Mouse (Mus musculus) inflammation-experienced regulatory T-cells, adult 6 months (primary cell): Measurements from ENCODE around the gene Trir. TPM values are rescaled to one million over a fixed set of nuclear protein-coding genes. Genes with fewer than 3 reads are reported as not detected.

ENCODE experiments used
- ATAC-seq: one replicate; pipeline ENCODE4 v1.8.0; 2017
- polyA plus RNA-seq, 3 experiments: library from polyadenylated mRNA; unstranded; fragments of 100-300 nt; shearing (Covaris generic); gene quantifications; one replicate each; pipeline ENCODE4 v1.2.1; 2017

Trir gene
- polyA plus RNA-seq, result 10 to 100 TPM; 17.8 to 31.0 (median 24.1) TPM

DNA sequence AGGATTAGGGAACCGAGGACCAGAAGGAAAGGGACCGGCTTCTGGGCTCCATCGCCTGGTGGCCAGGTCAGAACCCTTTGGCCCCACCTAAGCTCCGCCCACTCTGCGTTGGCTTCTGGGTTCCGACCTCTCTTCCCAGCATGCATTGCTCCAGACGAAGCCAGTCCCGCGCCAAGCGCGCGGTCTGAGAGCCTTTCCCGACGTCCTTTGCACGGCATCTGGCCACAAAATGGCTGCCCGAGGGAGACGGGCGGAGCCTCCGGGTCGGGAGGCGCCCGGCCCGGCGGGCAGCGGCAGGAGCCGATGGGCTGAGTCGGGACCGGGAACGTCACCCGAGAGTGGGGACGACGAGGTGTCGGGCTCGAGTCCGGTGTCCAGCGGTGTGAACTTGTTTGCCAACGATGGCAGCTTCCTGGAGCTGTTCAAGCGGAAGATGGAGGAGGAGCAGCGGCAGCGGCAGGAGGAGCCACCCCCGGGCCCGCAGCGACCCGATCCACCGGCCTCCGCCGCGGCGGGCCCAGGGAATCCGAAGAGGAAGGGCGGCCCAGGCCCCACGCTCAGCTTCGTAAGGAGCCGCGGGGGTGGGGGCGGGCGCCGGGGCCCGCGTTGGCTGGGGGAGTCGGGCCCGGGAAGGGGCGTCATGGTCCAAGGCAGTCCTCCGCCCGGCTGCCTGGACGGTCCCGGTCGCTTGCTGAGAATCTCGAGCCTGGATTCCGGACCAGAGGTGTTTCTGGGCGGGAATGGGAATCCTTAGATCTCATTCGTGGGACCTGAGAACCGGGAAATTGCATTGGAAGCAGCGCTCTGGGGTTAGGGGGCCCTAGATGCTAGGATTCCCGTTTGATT lies at the start of gene Trir:
Gene Trir, plus strand, starts transcription at position 154 of the 846 bp plus-strand sequence.
- peak; percentile 57 for ATAC-seq

DNA sequence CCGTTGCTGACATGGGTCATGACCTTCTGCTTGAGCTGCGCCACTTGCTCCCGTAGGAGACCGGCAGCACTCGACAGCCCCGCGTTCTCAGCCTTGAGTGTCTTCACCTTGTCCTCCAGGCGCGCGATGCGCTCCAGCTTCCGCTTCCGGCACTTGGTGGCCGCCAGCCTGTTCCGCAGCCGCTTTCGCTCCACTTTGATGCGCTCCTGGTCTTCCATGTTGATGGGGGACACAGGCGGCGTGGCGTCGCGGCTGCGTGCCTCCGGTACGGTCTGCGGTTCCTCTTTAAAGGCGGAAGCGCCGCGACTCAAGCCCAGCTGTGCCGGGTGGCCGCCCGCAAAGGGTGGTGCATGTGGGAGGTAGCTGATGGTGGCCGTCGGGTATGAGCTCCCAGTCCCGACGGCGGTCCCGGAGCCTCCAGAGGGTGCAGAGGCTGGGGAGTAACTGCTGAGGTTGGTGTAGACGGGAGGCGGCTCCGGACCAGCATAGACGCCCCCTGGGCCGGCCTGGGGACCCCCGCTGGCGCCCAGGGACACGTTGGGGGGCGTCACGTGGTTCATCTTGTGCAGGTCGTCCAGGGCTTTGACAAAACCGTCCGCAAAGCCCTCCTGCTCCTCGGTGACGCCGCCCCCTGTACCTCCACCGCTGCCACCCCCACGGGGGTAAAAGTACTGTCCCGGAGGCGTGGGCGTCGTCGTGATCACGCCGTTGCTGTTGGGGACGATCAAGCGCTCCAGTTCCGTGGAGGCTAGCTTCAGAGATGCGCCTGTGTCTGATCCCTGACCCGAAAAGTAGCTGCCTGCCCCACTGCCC lies 49.0 kb upstream of the Trir start:
- peak; percentile 3 for ATAC-seq

DNA sequence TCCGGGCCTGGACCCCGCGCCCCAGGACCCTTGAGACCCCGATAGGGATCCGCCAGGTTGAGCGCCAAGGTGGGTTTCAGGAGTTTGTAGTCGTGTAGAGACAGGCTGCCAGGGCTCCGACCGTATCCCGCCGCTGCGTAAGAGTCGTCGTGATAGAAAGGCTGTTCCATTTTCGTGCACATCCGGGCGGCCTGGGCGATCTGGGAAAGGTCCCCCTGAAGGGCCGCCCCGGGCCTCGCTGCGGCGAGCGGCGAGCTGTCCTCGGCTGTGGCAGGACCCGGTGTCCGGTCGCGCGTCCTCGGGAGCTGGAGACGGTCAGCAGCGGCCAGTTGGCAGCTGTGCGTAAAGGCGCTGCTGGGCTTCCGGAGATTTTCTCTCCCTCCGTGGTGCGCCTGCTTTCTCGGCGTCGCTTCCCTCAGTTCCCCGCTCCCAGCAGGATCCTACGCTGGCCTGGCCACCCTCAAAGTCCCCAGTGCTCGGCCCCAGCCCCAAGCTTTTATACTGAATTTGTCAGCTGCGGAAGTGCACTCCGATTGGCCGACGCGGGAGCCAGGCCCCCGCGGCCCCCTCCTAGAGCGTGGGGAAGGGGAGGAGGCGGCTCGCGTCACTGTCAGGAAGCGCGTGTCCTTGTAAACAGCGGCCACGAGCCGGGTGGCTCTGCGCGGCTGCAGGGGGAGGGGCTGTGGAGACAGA lies 48.2 kb upstream of the Trir start, which contains the start of gene Junb:
Gene Junb, minus strand, starts transcription at position 471 of the 693 bp plus-strand sequence.
- peak; percentile 41 for ATAC-seq

DNA sequence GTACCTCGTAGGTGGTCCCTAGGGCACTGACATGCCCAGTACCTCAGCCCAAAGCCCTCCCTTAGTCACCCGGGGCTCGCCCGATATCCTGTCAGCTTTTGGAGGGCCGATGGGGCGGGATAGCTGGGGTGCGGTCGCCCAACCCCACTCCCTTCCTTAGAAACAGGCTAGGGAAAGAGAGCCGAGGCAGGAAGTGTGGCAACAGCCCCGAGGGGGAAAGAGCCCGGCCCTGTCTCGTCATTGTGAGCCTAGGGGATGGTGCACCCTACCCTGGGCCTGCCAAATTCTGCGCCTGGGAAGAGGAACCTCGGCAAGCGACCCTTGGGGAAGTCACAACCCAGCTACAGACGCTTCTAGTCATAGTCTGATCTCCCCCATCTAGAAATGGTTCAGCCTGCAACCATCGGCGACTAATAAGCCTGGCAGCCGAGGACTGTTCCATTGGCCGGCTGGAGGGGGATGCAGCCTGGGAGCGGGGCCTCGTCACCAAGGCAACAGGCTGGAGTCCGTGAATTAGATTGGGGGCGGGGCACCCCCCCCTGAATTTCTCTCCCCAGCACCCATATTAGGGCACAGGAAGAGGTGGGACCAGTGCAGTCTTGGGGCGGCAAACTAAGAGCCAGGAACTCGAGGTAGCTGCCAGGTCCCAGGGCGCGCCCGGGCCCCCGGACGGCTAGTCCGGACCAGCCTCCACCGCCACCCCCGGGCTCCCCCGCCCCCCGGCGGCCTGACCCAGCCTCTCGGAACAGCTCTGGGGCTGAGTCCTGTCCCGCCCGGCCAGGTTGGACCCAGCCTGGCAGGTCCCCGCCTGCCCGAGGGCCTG lies 46.8 kb upstream of the Trir start:
- peak; percentile 25 for ATAC-seq

DNA sequence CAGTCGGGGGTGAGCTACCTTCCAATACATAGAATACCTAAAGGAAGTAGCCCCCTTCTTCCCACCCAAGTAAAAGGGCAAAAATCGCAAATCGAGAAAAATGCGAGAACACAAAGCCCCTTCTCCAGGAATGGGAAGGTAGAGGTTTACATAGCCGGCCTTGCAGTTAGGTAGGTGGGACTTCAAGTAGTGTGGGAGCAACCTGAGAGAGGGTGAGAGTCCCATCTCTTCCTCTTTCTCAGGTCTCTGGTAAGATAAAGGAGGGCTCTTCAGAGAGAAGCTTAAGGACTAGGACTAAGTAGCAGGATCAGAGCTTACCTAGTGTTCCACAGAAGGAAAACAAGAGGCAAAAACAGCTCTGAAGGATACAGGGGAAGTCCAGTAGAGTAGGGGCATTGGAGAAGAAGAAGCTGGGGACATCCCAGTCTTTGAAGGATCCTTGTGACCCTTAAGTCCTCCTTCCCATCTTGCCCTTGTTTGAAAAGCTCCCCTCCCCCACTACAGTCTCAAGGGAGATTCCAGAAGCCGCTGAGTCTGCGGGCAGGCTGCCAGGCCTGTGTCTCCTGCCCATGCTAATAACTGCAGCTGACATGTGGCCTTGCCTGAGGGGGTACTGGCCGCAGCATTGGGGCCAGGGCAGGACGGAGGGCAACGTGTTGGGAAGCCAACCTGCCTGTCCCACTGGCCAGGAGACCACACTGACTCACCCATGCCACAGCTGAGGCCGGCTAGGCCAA lies 45.8 kb upstream of the Trir start:
- no peak for ATAC-seq

DNA sequence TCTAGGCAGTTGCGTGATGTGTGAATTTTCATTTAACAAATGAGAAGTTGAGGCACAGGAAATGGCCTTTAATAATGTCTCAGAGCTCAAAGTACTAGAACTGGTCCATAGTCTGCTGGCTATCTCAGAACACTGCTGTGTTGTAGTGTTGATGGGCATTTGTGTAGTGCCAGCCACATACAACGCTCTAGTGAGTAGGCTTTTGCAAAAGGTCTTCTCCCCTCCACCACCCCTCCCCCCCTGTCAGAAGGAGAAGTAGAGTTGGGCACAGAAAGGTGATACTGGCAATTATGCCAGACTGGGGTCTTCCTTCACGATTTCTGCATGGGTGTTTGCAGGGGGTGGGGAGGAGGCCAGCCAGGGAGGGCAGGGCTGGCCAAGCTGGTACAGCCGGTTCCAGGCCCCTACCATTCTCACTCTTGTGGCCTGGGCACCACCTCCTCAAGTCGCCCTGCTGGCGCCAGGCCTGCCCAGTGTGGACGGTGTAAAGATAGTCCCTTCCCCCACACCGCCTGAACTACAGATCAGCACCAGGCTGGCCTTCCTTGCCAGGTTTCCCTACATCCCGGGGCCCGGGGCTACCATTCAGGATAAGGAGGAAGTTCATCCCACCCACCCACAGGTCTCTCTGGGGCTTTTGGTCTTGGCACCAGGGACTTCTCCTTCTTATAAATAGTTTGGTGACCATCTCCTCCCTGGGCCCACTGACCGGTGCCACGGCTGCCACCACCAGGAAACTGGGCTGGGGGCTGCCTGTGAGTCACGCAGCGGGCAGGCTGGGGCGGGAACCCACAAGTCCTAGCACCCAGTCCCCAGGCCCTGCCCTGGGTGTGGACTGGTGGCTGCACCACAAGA lies 44.8 kb upstream of the Trir start:
- ATAC-seq, result no peak

DNA sequence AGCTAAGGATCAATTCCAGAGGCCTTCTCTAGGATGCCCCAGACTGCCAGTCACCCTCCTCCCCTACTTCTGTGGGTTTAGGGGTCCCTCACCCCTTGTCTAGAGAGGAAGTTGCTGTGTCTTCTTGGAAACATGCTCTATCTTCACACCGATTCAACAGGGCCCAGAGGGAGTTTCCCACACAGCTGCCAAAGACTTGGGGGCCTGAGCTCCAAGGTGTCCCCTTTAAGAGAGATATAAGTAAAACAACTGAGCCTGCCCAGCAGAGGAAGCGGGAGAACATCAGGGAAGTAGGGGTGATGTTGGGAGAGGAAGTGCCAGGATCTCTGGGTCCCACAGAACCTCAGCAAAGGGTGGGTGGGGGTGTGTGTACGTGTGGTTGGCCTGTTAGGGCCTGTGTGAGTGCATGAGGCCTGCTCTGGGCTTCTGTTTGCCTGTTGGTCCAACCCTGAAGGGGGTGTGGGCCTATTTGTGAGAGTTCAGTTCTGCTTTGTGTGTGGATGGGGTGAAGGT lies 44.1 kb upstream of the Trir start:
- ATAC-seq, result no peak

DNA sequence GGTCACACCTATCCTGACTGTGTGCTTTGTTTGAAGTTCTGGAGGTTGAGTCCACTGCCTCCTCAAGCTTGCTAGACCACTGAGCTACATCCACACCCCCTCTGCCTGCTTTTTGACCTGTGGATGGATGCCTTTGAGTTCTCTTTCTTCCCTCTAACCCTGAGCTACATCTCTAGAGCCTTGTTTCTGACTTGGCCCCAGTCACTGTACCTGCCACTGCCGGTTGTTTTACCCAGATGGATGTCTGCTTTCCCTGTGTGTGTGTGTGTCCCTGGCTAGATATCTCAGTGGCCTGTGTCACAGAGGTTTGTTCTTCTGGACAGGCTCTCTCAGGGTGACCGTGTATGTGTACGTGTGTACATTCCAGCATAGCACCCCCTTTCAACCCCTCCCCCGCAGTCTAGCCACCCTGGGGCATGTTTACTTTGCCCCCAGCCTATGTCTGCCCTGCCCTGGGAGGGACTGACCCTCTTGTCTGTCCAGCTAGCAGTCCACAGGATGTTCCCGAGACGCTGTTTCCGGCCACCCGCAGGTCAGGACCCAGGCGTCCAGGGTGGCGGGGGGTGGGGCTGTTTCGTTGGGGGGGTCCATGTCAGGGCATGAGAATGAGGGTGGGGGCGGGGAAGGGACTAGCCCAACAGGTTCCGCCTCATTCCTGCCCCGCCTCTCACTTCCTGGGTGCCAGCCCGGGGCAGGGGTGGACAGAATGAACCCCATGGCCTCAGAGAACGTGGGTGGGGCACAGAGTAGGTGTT lies 42.2 kb upstream of the Trir start:
- ATAC-seq, result no peak

DNA sequence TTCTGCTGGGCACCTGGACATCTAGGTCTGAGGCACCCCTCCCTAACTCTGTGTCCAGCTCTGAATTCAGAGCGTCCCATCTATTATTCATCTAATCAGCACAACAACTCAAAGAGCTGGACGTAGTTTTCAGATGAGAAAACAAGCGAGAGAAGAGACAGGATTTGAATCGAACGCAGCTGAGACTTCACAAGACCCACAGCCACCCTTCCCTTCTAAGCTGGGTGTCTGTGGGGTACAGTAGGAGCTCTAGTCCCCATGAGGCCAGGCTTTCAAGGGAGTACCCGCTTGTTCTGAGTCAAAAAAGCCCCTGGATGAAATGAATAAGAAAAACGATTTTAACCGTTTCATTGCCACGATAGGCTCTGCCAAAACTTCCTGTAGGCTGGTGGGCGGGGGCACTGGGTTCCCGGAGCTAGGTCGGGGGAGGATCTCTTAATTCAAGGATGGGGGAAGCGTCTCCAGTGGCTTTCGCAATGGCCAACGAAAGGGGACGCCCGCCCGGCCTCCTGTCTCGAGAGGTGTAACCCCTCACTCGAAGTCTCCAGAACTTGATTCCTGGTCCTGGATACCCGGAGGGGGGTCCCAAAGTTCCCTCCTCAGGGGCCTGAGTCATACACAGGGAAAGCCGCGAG lies 41.5 kb upstream of the Trir start:
- no peak for ATAC-seq

DNA sequence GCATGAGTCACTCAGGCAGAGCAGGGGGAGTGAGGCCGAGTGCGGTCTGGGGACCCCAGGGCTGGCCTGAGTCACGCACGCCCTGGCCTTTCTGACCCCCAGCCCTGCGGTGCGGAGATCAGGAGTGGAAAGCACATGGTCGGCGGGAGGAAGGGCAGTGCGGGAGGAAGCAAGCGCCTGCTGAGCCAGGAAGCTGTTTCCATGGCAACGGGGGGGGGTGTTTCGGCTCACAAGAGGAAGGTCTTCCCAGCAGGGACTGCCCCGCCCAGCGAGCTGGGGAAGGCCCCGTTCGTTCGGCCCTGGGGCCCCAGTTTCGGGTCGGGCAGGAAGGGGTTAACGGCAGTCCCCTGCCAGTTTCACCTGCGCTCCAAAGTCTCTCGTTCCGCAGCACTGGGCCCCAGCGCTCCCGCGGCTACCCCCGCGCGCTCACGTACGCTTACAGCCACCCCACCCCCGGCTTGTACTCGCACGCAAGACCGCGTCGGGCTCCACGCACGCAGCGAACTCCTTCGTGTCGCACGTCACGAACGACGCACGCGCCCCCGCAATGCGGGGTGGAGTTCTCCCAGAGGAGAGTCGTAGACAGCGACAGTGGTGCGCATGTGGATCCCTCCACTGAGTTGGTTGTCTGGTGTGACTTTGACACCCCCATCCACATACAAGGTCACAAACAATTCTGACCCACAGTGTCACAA lies 40.8 kb upstream of the Trir start:
- peak; percentile 73 for ATAC-seq

DNA sequence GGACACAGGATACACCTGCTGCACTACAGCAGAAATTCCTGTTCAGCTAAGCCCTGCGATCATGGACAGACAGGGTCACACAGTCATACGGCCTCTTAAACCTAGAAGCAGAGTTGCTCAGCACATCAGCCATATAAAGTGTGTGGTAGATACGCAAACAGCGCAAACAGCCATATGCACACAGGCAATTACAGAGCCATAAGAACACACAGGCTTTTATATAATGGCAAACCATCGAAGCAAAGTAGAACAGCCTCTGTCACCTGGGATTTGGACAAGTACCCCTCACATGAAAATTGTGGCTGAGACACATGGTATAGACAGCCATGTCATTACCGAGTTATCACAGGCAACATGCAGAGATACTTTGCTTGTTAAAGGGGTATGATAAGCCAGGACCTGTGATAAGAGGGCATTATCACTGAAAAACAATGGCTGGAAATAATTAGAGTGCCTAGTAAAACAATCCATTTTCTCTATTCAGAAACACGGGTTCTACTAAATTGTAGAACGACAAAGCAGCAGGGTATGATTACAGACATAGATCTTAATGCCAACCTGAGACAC lies 40.2 kb upstream of the Trir start:
- no peak for ATAC-seq

DNA sequence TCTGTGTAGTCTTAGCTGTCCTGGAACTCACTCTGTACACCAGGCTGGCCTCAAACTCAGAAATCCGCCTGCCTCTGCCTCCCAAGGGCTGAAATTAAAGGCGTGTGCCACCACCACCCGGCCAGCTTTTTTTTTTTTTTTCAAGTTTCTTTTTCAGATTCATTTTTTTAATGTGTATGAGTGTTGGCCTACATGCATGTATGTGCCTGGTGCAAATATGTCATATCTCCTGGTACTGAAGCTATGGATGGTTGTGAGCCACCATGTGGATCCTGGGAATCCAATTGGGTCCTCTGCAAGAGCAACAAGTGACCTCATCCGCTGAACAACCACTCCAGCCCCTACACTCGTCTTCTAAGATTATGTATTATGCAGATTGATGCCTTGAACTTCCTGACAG lies 39.2 kb upstream of the Trir start:
- no peak for ATAC-seq

DNA sequence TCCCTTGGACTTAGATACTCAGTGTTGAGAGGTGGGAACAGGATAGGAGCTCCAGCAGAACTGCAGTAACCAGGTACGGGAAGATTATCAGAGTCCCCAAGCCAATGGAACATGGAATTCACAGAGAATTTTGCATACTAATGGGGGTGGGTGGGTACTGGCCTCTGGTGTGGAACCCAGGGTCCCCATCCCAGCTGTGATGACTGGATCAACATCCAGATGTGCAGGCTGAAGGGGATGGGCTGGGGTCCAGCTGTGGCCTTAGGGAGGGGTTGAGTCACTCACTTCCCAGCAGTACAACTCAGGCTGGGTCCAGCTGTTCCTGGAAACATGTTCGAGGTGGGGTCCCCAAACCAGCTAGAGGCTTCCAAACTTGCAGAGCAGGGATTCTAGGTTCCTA lies 38.7 kb upstream of the Trir start:
- ATAC-seq, result no peak

DNA sequence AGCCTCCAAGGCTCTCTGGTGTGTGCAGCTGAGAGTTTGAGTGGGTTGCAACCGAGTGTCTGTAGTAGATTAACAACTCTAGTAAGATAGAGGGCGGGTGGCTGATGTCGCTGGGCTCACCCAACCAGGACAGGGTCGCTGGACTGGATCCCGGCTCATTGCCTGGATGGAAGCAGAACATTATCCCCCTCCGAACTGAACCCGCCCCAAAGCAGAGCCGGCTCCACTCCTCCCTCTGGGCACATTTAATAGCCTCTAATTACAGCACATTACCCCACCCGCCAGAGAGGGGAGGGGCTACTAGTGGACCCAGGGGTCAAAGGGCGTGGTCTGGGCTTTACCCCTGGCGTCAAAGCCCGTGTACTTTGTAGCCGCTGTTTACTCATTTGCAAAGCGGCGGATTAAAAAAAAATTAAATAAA lies 37.3 kb upstream of the Trir start:
- no peak for ATAC-seq

DNA sequence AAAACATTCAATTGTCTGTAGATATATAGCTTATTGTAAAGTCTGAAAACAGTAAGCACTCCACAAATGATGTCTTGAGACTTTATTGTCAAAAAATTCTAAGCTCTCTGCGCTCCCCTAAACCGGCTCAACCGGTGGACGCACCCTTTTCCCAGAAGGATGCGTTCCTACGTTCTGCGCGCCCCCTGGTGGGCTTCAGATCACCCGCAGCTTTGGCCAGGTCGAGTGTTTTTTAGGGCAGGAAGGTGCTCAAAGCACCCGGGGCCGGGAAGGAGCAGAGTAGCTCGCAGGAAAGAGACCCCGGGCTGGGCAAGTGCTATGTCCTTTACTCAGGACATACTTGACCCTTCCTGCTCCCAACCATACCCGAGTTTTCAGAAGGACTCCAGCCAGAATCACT lies 36.8 kb upstream of the Trir start:
- no peak for ATAC-seq

DNA sequence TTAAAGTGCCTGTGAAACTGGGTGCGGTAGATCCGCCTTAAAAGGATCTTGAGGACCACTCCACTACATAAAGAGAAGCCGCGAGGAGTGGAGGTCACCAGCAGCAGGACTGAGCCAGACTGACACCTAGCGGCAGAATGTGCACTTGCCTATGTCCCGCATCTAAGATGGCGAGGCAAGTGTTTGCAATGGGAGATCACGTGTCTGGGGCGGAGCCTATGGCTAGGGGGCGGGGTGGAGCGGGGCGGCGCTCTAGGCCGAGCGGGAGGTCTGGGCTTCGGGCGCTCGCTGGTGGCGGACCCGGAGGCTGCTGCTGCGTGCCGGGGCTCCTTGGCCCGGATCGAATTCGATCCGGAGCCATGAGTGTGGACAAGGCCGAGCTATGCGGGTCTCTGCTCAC lies 36.3 kb upstream of the Trir start, which contains the start of gene Hook2:
Gene Hook2, plus strand, starts transcription at position 255 of the 400 bp plus-strand sequence.
- peak; percentile 77 for ATAC-seq

DNA sequence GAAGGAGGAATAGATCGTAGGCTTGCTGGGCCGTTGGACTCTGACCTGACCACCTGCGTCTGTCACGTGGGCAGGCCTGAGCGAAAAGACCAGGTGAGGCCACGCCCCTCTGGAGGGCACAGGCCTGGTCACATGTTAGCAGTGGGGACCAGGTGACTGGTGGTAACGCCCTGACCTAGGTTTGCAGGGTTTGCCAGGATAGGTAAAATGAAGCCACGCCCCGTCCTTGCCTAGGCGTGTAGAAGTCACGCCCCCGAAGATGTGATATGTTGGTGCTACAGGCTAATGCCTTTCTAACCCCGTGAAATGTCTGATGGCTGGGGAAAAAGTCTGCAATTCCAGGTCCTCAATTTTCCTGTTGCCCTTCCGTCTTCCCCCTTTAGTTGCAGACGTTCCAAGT lies 35.8 kb upstream of the Trir start:
- no peak for ATAC-seq

DNA sequence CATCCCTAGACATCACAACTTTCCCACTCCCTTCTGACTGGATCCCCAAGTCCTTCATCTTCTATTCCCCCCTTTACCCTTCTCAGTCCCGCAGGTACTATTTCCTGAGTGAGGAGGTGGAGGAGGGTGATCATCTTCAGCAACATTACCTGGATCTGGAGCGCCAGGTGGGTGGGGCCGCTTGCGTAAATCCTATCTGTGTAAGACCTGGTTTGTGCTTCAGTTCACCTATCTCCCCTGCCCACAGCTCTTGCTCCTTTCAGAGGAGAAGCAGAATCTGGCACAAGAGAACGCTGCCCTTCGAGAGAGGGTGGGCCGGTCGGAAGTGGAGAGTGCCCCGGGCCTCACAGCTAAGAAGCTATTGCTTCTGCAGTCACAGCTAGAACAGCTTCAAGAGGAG lies 32.2 kb upstream of the Trir start:
- no peak for ATAC-seq
